Mouse (Mus musculus): ENCODE results near the gene Ppp5c. TPM values are rescaled to one million over a fixed set of nuclear protein-coding genes. Genes with fewer than 3 reads are reported as not detected.

The Ppp5c gene
- total and polyA plus RNA-seq, 3 experiments, result 89.0 to 157 (median 104) TPM

DNA sequence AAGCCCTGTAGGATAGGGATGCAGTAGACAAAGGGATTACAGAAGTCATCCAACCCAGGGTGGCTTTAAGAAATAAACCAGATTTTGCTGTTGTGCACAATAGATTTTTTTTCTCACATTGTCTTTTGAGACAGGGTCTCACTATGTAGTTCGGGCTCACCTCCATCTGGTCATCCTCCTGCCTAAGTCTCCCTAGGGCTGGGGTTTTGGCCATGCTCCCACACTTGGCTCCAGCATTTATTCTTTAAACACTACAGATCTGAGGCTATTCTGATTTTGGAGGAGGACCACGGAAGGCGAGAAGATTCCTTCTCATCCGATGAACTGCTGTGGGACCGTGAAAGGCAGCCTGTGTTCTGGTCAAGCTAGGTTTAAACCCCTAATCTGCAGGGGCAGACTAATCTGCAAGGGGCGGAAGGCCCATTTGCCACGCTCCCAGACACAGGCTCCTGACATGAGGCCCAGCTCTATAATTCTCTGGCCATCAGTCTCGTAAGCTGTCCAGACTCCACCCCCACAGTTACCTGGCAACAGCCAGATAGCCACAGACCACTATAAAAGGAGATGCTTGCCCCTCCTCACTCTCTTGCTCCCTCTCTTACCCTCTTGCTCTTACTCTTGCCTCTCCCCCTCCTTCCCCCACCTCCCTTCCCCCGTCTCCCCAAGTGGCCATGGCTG is 10.4 kb upstream of the Ppp5c start:
- 79% methylated on average over 9 of the region's 9 CpGs for whole genome bisulfite sequencing
- H3K4me3 ChIP-seq, result no peak overlapping the region
- intact Hi-C loops (cut with DNase I), result no loop called here
- no peaks in the 10 kb centered on the region for H3K4me1 ChIP-seq (ENCODE audit: control insufficient read depth, insufficient read depth, low read length)
- DNase-seq, result no peak
- no peak overlapping the region for H3K9ac ChIP-seq (ENCODE audit: low read depth, low read length)
- H3K27ac ChIP-seq, result no peak overlapping the region
- TF ChIP-seq POLR2A (IDR thresholded peaks at IDR 0.05; ENCODE audit: insufficient read depth, low read depth, low read length) (no peak), CTCF (IDR thresholded peaks at IDR 0.05) (no peak), EP300 (IDR thresholded peaks at IDR 0.05; ENCODE audit: insufficient read depth, low read depth, low read length) (no peak)
- H3K27me3 ChIP-seq (ENCODE audit: control insufficient read depth, insufficient read depth, low read length), result no peaks in the 10 kb centered on the region
- no peaks in the 10 kb centered on the region for H3K36me3 ChIP-seq (ENCODE audit: control insufficient read depth, insufficient read depth, low read length)
- H3K79me2 ChIP-seq (replicated peaks; ENCODE audit: control insufficient read depth, insufficient read depth, low read length), result no peaks in the 10 kb centered on the region

- intact Hi-C loops (cut with DNase I), result no loop called here
- Histone ChIP-seq H3K27ac (no peak overlapping the region), H3K9ac (ENCODE audit: low read depth, low read length) (no peak overlapping the region), H3K27me3 (ENCODE audit: control insufficient read depth, insufficient read depth, low read length) (no peaks in the 10 kb centered on the region), H3K79me2 (replicated peaks; ENCODE audit: control insufficient read depth, insufficient read depth, low read length) (peaks cover 7% of the 10 kb centered on the region; the same call in 1 of the 2 replicates), H3K4me1 (ENCODE audit: control insufficient read depth, insufficient read depth, low read length) (peaks cover 13% of the 10 kb centered on the region), H3K36me3 (ENCODE audit: control insufficient read depth, insufficient read depth, low read length) (no peaks in the 10 kb centered on the region; the same call in 1 of the 2 replicates), H3K4me3 (no peak overlapping the region)
- no peak for DNase-seq
- 74% methylated on average over 7 of the region's 7 CpGs for WGBS
- TF ChIP-seq EP300 (IDR thresholded peaks at IDR 0.05; ENCODE audit: insufficient read depth, low read depth, low read length), result no peak
- TF ChIP-seq POLR2A (IDR thresholded peaks at IDR 0.05; ENCODE audit: insufficient read depth, low read depth, low read length), result no peak
Measured at GRCm38 (mm10) chr7:17030239-17030638, 2.5 kb upstream of the Ppp5c start.

DNA sequence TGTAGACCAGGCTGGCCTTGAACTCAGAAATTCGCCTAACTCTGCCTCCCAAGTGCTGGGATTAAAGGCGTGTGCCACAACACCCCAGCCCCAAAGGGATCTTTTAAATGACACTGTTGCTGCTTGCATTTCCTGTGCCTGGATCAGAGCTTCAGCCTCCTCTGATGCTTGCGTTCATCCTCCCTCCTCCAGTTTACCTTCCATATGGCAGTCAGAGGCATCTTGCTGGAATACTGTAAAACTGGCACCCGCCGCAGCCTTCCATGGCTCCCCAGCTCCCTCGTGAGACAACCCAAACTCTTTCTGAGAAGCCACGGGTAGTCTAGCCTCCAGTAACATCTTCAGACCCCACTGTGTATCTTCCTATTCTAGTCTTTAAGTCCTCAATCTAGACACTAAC is 1.2 kb upstream of the Ppp5c start:
- intact Hi-C loops (cut with DNase I), result loop anchor here (2.0 kb wide), 1 partner anchor 22 kb away; no protein-coding TSS in a partner anchor
- H3K36me3 ChIP-seq (ENCODE audit: control insufficient read depth, insufficient read depth, low read length), result no peaks in the 10 kb centered on the region; the same call in 1 of the 2 replicates
- TF ChIP-seq EP300 (IDR thresholded peaks at IDR 0.05; ENCODE audit: insufficient read depth, low read depth, low read length) (no peak), CTCF (IDR thresholded peaks at IDR 0.05) (no peak), POLR2A (IDR thresholded peaks at IDR 0.05; ENCODE audit: insufficient read depth, low read depth, low read length) (no peak)
- 79% methylated on average over 7 of the region's 7 CpGs for WGBS
- peaks cover 7% of the 10 kb centered on the region; the same call in 1 of the 2 replicates for H3K79me2 ChIP-seq (replicated peaks; ENCODE audit: control insufficient read depth, insufficient read depth, low read length)
- no peak overlapping the region for H3K9ac ChIP-seq (ENCODE audit: low read depth, low read length)
- DNase-seq, result no peak
- peaks cover 27% of the 10 kb centered on the region for H3K4me1 ChIP-seq (ENCODE audit: control insufficient read depth, insufficient read depth, low read length)
- H3K27ac ChIP-seq, result no peak overlapping the region
- no peaks in the 10 kb centered on the region for H3K27me3 ChIP-seq (ENCODE audit: control insufficient read depth, insufficient read depth, low read length)
- H3K4me3 ChIP-seq, result no peak overlapping the region

- 2% methylated on average over 24 of the region's 24 CpGs for WGBS
- TF ChIP-seq CTCF (IDR thresholded peaks at IDR 0.05), result peak; percentile 64
- TF ChIP-seq POLR2A (IDR thresholded peaks at IDR 0.05; ENCODE audit: insufficient read depth, low read depth, low read length), result no peak
- 0 out of 2 replicates have a peak, but pooled peaks have one; percentile 9 for TF ChIP-seq EP300 (IDR thresholded peaks at IDR 0.05; ENCODE audit: insufficient read depth, low read depth, low read length)
- DNase-seq, result no peak
- Histone ChIP-seq H3K4me3 (peak overlapping the region; percentile 87), H3K9ac (ENCODE audit: low read depth, low read length) (peak overlapping the region; percentile 98), H3K4me1 (ENCODE audit: control insufficient read depth, insufficient read depth, low read length) (peaks cover 39% of the 10 kb centered on the region), H3K36me3 (ENCODE audit: control insufficient read depth, insufficient read depth, low read length) (peaks cover 2% of the 10 kb centered on the region), H3K27ac (peak overlapping the region; percentile 97), H3K27me3 (ENCODE audit: control insufficient read depth, insufficient read depth, low read length) (no peaks in the 10 kb centered on the region), H3K79me2 (replicated peaks; ENCODE audit: control insufficient read depth, insufficient read depth, low read length) (peaks cover 10% of the 10 kb centered on the region; the same call in 1 of the 2 replicates)
- intact Hi-C loops (cut with DNase I), result loop anchor here (2.0 kb wide), 2 partner anchors 24 to 30 kb away; no protein-coding TSS in a partner anchor
Measured at GRCm38 (mm10) chr7:17026710-17027587, 775 bp downstream of the Ppp5c start.

- 40% methylated on average over 9 of the region's 9 CpGs for WGBS
- peaks cover 12% of the 10 kb centered on the region; the same call in 1 of the 2 replicates for H3K79me2 ChIP-seq (replicated peaks; ENCODE audit: control insufficient read depth, insufficient read depth, low read length)
- TF ChIP-seq POLR2A (IDR thresholded peaks at IDR 0.05; ENCODE audit: insufficient read depth, low read depth, low read length) (no peak), EP300 (IDR thresholded peaks at IDR 0.05; ENCODE audit: insufficient read depth, low read depth, low read length) (no peak)
- H3K36me3 ChIP-seq (ENCODE audit: control insufficient read depth, insufficient read depth, low read length), result peaks cover 2% of the 10 kb centered on the region
- peaks cover 39% of the 10 kb centered on the region for H3K4me1 ChIP-seq (ENCODE audit: control insufficient read depth, insufficient read depth, low read length)
- no peak overlapping the region for H3K4me3 ChIP-seq
- H3K9ac ChIP-seq (ENCODE audit: low read depth, low read length), result peak overlapping the region; percentile 43
- no peak overlapping the region for H3K27ac ChIP-seq
- DNase-seq, result no peak
- intact Hi-C loops (cut with DNase I), result loop anchor here (2.0 kb wide), 2 partner anchors 23 to 31 kb away; no protein-coding TSS in a partner anchor
- H3K27me3 ChIP-seq (ENCODE audit: control insufficient read depth, insufficient read depth, low read length), result no peaks in the 10 kb centered on the region
Measured at GRCm38 (mm10) chr7:17025896-17026622, 1.7 kb downstream of the Ppp5c start.

Data from heart, adult 2 months (tissue).